Mouse (Mus musculus) testis, postnatal 14 days (tissue): ENCODE results near the gene Agk.

Experiments
- DNase-seq: peaks from one replicate; pipeline ENCODE4 v3.0.0; 2021; ENCODE audit warnings: low spot score

The Agk gene

GRCm38 (mm10) chr6:40443281-40443928 is 118.4 kb downstream of the Agk start:
- DNase-seq = no peak
